Mouse (Mus musculus) MEL (cell line): Measurements from ENCODE around the gene Bdkrb1. TPM values are rescaled to one million over a fixed set of nuclear protein-coding genes. Genes with fewer than 3 reads are reported as not detected.

Source experiments
- DNase-seq: peaks from one replicate; pipeline ENCODE4 v3.0.0; 2011; ENCODE audit warnings: low read depth, low spot score
- H3K27ac ChIP-seq: 2 replicates; pipeline ENCODE4 v1.5.1; 2012; ENCODE audit warnings: low read depth, mild to moderate bottlenecking, control low read depth, low read length, moderate library complexity; ENCODE audit not compliant: control insufficient read depth
- H3K27me3 ChIP-seq, 2 experiments: fragments of 150-350 bp in 1 of 2; sonication (generic) in 1 of 2; 2 replicates each; pipeline ENCODE4 v1.6.1; 2012; ENCODE audit warnings: low read length in 2 of 2, mild to moderate bottlenecking in 2 of 2, improper control_type of control experiment in 1 of 2, moderate library complexity in 1 of 2; ENCODE audit not compliant: insufficient read depth in 2 of 2, control insufficient read depth in 1 of 2
- H3K36me3 ChIP-seq, 2 experiments: 2 replicates each; pipeline ENCODE4 v1.6.1; 2012 to 2014; ENCODE audit warnings: low read length in 2 of 2, improper control_type of control experiment in 1 of 2, inconsistent platforms in 1 of 2, mild to moderate bottlenecking in 1 of 2; ENCODE audit not compliant: insufficient read depth in 2 of 2, control insufficient read depth in 1 of 2
- H3K4me1 ChIP-seq, 2 experiments: fragments of 150-350 bp in 1 of 2; sonication (generic) in 1 of 2; 2 replicates each; pipeline ENCODE4 v1.6.1; 2012; ENCODE audit warnings: low read length in 2 of 2, improper control_type of control experiment in 1 of 2, mild to moderate bottlenecking in 1 of 2; ENCODE audit not compliant: insufficient read depth in 2 of 2, control insufficient read depth in 1 of 2
- H3K4me3 ChIP-seq, 2 experiments: fragments of 150-350 bp in 1 of 2; sonication (generic) in 1 of 2; 2 replicates each; pipeline ENCODE4 v1.5.1; 2012; ENCODE audit warnings: low read depth in 2 of 2, low read length in 2 of 2, mild to moderate bottlenecking in 2 of 2, moderate library complexity in 2 of 2, control low read depth in 1 of 2, improper control_type of control experiment in 1 of 2; ENCODE audit not compliant: control insufficient read depth in 1 of 2, insufficient read depth in 1 of 2
- H3K79me2 ChIP-seq: 2 replicates; pipeline ENCODE4 v1.6.1; 2012; ENCODE audit warnings: mild to moderate bottlenecking, low read length, moderate library complexity; ENCODE audit not compliant: control insufficient read depth, poor library complexity, insufficient read depth
- H3K9ac ChIP-seq: 2 replicates; pipeline ENCODE4 v1.6.1; 2012; ENCODE audit warnings: low read depth, mild to moderate bottlenecking, control low read depth, low read length, moderate library complexity; ENCODE audit not compliant: control insufficient read depth, poor library complexity, severe bottlenecking
- H3K9me3 ChIP-seq: fragments of 150-350 bp; sonication (generic); replicated peaks from 2 replicates; pipeline ENCODE4 v1.6.1; 2012; ENCODE audit warnings: mild to moderate bottlenecking, low read length, improper control_type of control experiment, moderate library complexity; ENCODE audit not compliant: insufficient read depth
- BHLHE40 ChIP-seq: IDR thresholded peaks from 2 replicates; pipeline ENCODE4 v1.6.1; 2012; ENCODE audit warnings: low read depth, mild to moderate bottlenecking, inconsistent platforms, low read length, improper control_type of control experiment, borderline replicate concordance
- CHD1 ChIP-seq: IDR thresholded peaks from 2 replicates; pipeline ENCODE4 v1.6.1; 2012; ENCODE audit warnings: low read depth, mild to moderate bottlenecking, inconsistent platforms, low read length, improper control_type of control experiment
- CTCF ChIP-seq, 3 experiments: IDR thresholded peaks in 2 of 3; conservative IDR thresholded peaks in 1 of 3; 2 replicates each; pipeline ENCODE4 v1.5.1; 2011 to 2012; ENCODE audit warnings: low read length in 3 of 3, low read depth in 2 of 3, mild to moderate bottlenecking in 2 of 3, improper control_type of control experiment in 1 of 3, inconsistent platforms in 1 of 3, mixed read lengths in 1 of 3, moderate library complexity in 1 of 3; ENCODE audit not compliant: control insufficient read depth in 1 of 3, insufficient read depth in 1 of 3, poor library complexity in 1 of 3, severe bottlenecking in 1 of 3
- E2F4 ChIP-seq: IDR thresholded peaks from 2 replicates; pipeline ENCODE4 v1.6.1; 2011; ENCODE audit warnings: low read depth, low read length, improper control_type of control experiment, borderline replicate concordance
- EP300 ChIP-seq, 2 experiments: IDR thresholded peaks; 2 replicates each; pipeline ENCODE4 v1.6.1; 2011; ENCODE audit warnings: improper control_type of control experiment in 2 of 2, low read length in 2 of 2, low read depth in 1 of 2, mild to moderate bottlenecking in 1 of 2
- ETS1 ChIP-seq: IDR thresholded peaks from 2 replicates; pipeline ENCODE4 v1.6.1; 2012; ENCODE audit warnings: low read depth, mild to moderate bottlenecking, inconsistent platforms, low read length, improper control_type of control experiment, moderate library complexity
- GABPA ChIP-seq: IDR thresholded peaks from 2 replicates; pipeline ENCODE4 v1.6.1; 2012; ENCODE audit warnings: low read depth, mild to moderate bottlenecking, inconsistent platforms, low read length, improper control_type of control experiment, moderate library complexity
- GATA1 ChIP-seq: IDR thresholded peaks from 2 replicates; pipeline ENCODE4 v1.6.1; 2011; ENCODE audit warnings: low read depth, low read length, improper control_type of control experiment
- HCFC1 ChIP-seq: IDR thresholded peaks from 2 replicates; pipeline ENCODE4 v1.6.1; 2012; ENCODE audit warnings: low read depth, mild to moderate bottlenecking, inconsistent platforms, low read length, improper control_type of control experiment, moderate library complexity
- JUND ChIP-seq: IDR thresholded peaks from 2 replicates; pipeline ENCODE4 v1.6.1; 2011; ENCODE audit warnings: low read depth, mild to moderate bottlenecking, improper control_type of control experiment, low read length
- MAFK ChIP-seq: IDR thresholded peaks from 2 replicates; pipeline ENCODE4 v1.6.1; 2011; ENCODE audit warnings: low read depth, mild to moderate bottlenecking, low read length, improper control_type of control experiment, borderline replicate concordance
- MAZ ChIP-seq: IDR thresholded peaks from 2 replicates; pipeline ENCODE4 v1.6.1; 2012; ENCODE audit warnings: low read depth, mild to moderate bottlenecking, inconsistent platforms, low read length, improper control_type of control experiment
- MXI1 ChIP-seq: IDR thresholded peaks from 2 replicates; pipeline ENCODE4 v1.6.1; 2011; ENCODE audit warnings: mild to moderate bottlenecking, low read depth, low read length, improper control_type of control experiment
- NELFE ChIP-seq: IDR thresholded peaks from 2 replicates; pipeline ENCODE4 v1.6.1; 2011; ENCODE audit warnings: low read depth, low read length, improper control_type of control experiment
- NRF1 ChIP-seq: IDR thresholded peaks from 2 replicates; pipeline ENCODE4 v1.6.1; 2014; ENCODE audit warnings: low read depth, mild to moderate bottlenecking, inconsistent platforms, low read length, improper control_type of control experiment, moderate library complexity; ENCODE audit not compliant: poor library complexity, insufficient read depth, severe bottlenecking
- POLR2A ChIP-seq, 2 experiments: IDR thresholded peaks; 2 replicates each; pipeline ENCODE4 v1.6.1; 2011 to 2012; ENCODE audit warnings: low read length in 2 of 2, mild to moderate bottlenecking in 2 of 2, control low read depth in 1 of 2, improper control_type of control experiment in 1 of 2, low read depth in 1 of 2, moderate library complexity in 1 of 2; ENCODE audit not compliant: control insufficient read depth in 1 of 2, insufficient read depth in 1 of 2, poor library complexity in 1 of 2
- RAD21 ChIP-seq: IDR thresholded peaks from 2 replicates; pipeline ENCODE4 v1.6.1; 2011; ENCODE audit warnings: mild to moderate bottlenecking, low read depth, low read length, improper control_type of control experiment
- RCOR1 ChIP-seq: IDR thresholded peaks from 2 replicates; pipeline ENCODE4 v1.6.1; 2012; ENCODE audit warnings: low read depth, mild to moderate bottlenecking, inconsistent platforms, low read length, improper control_type of control experiment
- SMC3 ChIP-seq: IDR thresholded peaks from 2 replicates; pipeline ENCODE4 v1.6.1; 2011; ENCODE audit warnings: low read depth, low read length, improper control_type of control experiment
- TAL1 ChIP-seq: IDR thresholded peaks from 2 replicates; pipeline ENCODE4 v1.6.1; 2012; ENCODE audit warnings: mild to moderate bottlenecking, inconsistent platforms, low read length, moderate library complexity, mixed read lengths
- TCF12 ChIP-seq: IDR thresholded peaks from 2 replicates; pipeline ENCODE4 v1.6.1; 2014; ENCODE audit warnings: low read depth, mild to moderate bottlenecking, inconsistent platforms, low read length, improper control_type of control experiment, moderate library complexity
- UBTF ChIP-seq: IDR thresholded peaks from 2 replicates; pipeline ENCODE4 v1.6.1; 2012; ENCODE audit warnings: low read depth, mild to moderate bottlenecking, inconsistent platforms, low read length, improper control_type of control experiment, moderate library complexity, borderline replicate concordance; ENCODE audit not compliant: insufficient read depth
- USF1 ChIP-seq: IDR thresholded peaks from 2 replicates; pipeline ENCODE4 v1.6.1; 2014; ENCODE audit warnings: low read depth, mild to moderate bottlenecking, inconsistent platforms, low read length, improper control_type of control experiment, moderate library complexity
- USF2 ChIP-seq, 2 experiments: IDR thresholded peaks; 2 replicates each; pipeline ENCODE4 v1.6.1; 2011 to 2012; ENCODE audit warnings: improper control_type of control experiment in 2 of 2, low read length in 2 of 2, borderline replicate concordance in 1 of 2, inconsistent platforms in 1 of 2, low read depth in 1 of 2, mild to moderate bottlenecking in 1 of 2; ENCODE audit not compliant: insufficient read depth in 1 of 2
- ZC3H11A ChIP-seq: IDR thresholded peaks from 2 replicates; pipeline ENCODE4 v1.6.1; 2012; ENCODE audit warnings: low read depth, mild to moderate bottlenecking, inconsistent platforms, low read length, improper control_type of control experiment
- ZMIZ1 ChIP-seq: IDR thresholded peaks from 2 replicates; pipeline ENCODE4 v1.6.1; 2012; ENCODE audit warnings: low read depth, mild to moderate bottlenecking, inconsistent platforms, low read length, improper control_type of control experiment, moderate library complexity
- ZNF384 ChIP-seq: IDR thresholded peaks from 2 replicates; pipeline ENCODE4 v1.6.1; 2012; ENCODE audit warnings: low read depth, mild to moderate bottlenecking, inconsistent platforms, low read length, improper control_type of control experiment
- polyA plus RNA-seq, 2 experiments: library from polyadenylated mRNA; stranded (reverse) in 1 of 2; unstranded in 1 of 2; fragments of >175 nt in 1 of 2; fragments of >200 nt in 1 of 2; gene quantifications; 2 replicates each; pipeline versions ENCODE4 v1.2.1 to v1.2.4; 2012; ENCODE audit warnings: low replicate concordance in 2 of 2, low read depth in 1 of 2; ENCODE audit not compliant: insufficient read length in 2 of 2, insufficient read depth in 1 of 2, missing spikeins in 1 of 2
- total RNA-seq: library from RNA; depleted of rRNA; stranded (reverse); fragments of 300-350 nt; gene quantifications from 2 replicates; pipeline ENCODE4 v1.2.3, GENCODE M21; 2012

Bdkrb1 gene
- total and polyA plus RNA-seq, 3 experiments = 0.13 TPM; not detected in 2

DNA sequence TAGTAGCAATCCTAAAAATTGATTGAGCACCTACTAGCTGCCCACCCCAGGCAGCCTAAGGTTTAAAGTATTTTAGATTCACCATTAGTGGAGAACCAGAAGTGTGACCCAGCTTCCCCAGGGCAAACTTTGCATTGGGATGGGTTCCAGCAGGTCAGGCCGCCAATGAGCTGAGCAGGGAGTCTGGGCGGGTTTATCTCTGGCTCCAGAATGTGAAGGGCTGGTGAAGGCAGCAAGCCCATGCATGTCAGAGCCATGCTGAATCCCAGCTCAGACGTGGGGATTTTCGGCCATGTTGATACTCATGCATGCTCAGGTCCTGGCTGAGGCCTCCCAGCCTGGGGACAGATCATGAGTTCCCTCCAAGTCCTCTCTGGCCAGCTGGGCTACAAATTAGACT lies 28.5 kb upstream of the Bdkrb1 start:
- H3K9me3 ChIP-seq = no peaks in the 10 kb centered on the region
- no peak overlapping the region for H3K4me3 ChIP-seq
- no peak overlapping the region for H3K9ac ChIP-seq
- no peaks in the 10 kb centered on the region for H3K36me3 ChIP-seq
- no peak overlapping the region for H3K27ac ChIP-seq
- DNase-seq = no peak
- no peaks in the 10 kb centered on the region for H3K79me2 ChIP-seq
- H3K4me1 ChIP-seq = no peaks in the 10 kb centered on the region
- H3K27me3 ChIP-seq = no peaks in the 10 kb centered on the region
- TF ChIP-seq NRF1 (no peak), HCFC1 (no peak), RCOR1 (no peak), ETS1 (no peak), NELFE (no peak), TAL1 (no peak), POLR2A (IDR thresholded peaks at IDR 0.05; ENCODE audit: control insufficient read depth in 1 of 2, insufficient read depth in 1 of 2, low read depth in 1 of 2, low read length in 2 of 2, poor library complexity in 1 of 2) (no peak), UBTF (no peak), ZMIZ1 (no peak), GATA1 (no peak), CTCF (IDR thresholded peaks at IDR 0.05 in 2 of 3, conservative IDR thresholded peaks at IDR 0.05 in 1 of 3; ENCODE audit: control insufficient read depth in 1 of 3, insufficient read depth in 1 of 3, low read depth in 2 of 3, low read length in 3 of 3, poor library complexity in 1 of 3, severe bottlenecking in 1 of 3) (no peak), BHLHE40 (no peak), E2F4 (no peak), EP300 (IDR thresholded peaks at IDR 0.05; ENCODE audit: low read depth in 1 of 2, low read length in 2 of 2) (no peak)

DNA sequence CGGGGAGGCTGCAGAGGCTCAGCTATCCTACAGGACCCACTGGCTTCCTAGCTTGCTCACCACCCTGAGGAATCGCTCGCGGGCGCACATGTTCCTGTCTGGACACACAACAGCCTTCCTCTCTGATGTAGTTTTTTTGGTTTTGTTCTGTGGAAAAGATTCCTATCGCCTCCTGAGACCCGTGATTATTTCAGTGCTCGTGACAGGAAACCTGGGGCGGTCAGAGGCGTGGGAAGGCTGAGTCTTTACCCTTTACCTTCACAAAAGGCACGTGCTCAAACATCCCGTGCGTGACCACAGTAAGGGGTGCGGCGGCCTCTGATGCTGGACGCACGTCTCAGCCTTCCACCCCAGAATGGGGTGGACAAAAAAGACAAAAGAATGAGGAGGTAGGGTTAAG lies 22.4 kb upstream of the Bdkrb1 start:
- Histone ChIP-seq H3K36me3 (peaks cover 0 to 3% of the 10 kb centered on the region in 2 experiments; a peak in 2 of 4 replicates), H3K27me3 (no peaks in the 10 kb centered on the region; a peak in 1 of 4 replicates)
- no peak for TF ChIP-seq EP300 (IDR thresholded peaks at IDR 0.05; ENCODE audit: low read depth in 1 of 2, low read length in 2 of 2)
- no peak for TF ChIP-seq CTCF (IDR thresholded peaks at IDR 0.05 in 2 of 3, conservative IDR thresholded peaks at IDR 0.05 in 1 of 3; ENCODE audit: control insufficient read depth in 1 of 3, insufficient read depth in 1 of 3, low read depth in 2 of 3, low read length in 3 of 3, poor library complexity in 1 of 3, severe bottlenecking in 1 of 3)
- TF ChIP-seq RAD21 = no peak
- TF ChIP-seq TCF12 = no peak
- no peak for TF ChIP-seq TAL1
- TF ChIP-seq ZC3H11A = no peak
- TF ChIP-seq MAZ = no peak
- no peak for TF ChIP-seq GABPA
- no peak for TF ChIP-seq USF1
- no peak for TF ChIP-seq MXI1
- no peak for TF ChIP-seq CHD1
- no peak for TF ChIP-seq ZNF384
- TF ChIP-seq MAFK = no peak
- no peak for TF ChIP-seq JUND
- TF ChIP-seq SMC3 = no peak
- no peak for TF ChIP-seq USF2 (IDR thresholded peaks at IDR 0.05; ENCODE audit: borderline replicate concordance in 1 of 2, insufficient read depth in 1 of 2, low read depth in 1 of 2, low read length in 2 of 2)
- no peak for TF ChIP-seq RCOR1
- TF ChIP-seq, all 39 proteins: peak for 0
- H3K27ac ChIP-seq = no peak overlapping the region
- DNase-seq = no peak
- H3K79me2 ChIP-seq = no peaks in the 10 kb centered on the region
- no peaks in the 10 kb centered on the region for H3K9me3 ChIP-seq
- H3K4me1 ChIP-seq = peaks cover 0 to 8% of the 10 kb centered on the region in 2 experiments; a peak in 2 of 4 replicates
- H3K4me3 ChIP-seq = no peak overlapping the region
- no peak overlapping the region for H3K9ac ChIP-seq
